Mouse (Mus musculus) spleen, postnatal 36 days (tissue): Measurements from ENCODE around the gene Strn4.

Experiments used
- DNase-seq, 2 experiments: peaks; one replicate each; pipeline ENCODE4 v3.0.0; 2022; ENCODE audit warnings: low spot score in 2 of 2, mixed read lengths in 1 of 2

Gene Strn4

DNA sequence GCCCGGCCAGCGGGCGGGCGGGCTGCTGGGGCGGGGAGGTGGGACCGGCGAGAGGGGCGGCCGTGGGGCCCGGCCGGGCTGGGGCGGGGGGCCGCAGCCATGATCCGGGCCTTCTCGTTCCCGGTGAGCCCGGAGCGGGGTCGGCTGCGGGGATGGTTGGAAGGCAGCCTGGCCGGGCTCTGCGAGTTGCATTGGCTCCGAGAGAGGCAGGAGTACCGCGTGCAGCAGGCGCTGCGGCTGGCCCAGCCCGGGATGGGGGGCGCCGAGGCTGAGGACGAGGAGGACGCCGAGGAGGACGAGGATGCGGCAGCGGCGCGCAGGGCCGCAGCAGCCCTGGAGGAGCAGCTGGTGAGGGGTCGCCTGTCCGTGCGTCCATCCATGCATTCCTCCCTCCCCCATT, 59.6 kb downstream of the Strn4 start:
- DNase-seq: no peak

DNA sequence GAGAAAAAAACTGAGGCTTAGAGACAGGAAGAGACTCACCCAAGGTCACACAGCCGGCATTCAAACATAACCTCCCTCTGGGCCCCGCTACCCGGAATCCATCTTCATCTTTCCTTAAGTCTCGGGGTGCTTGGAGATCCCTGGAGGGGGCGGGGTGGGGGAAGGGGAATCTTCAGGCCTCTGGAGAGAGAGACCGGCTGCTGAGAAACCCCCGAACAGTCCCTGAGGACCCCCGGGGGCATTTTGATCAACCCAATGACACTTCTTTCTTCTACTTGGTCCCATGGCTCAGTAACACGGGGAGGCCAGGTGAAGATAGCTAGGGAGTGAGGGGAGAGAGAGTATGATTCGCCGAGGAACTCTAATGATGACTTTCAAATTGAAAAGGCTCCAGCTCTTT, 60.3 kb downstream of the Strn4 start:
- DNase-seq: no peak

DNA sequence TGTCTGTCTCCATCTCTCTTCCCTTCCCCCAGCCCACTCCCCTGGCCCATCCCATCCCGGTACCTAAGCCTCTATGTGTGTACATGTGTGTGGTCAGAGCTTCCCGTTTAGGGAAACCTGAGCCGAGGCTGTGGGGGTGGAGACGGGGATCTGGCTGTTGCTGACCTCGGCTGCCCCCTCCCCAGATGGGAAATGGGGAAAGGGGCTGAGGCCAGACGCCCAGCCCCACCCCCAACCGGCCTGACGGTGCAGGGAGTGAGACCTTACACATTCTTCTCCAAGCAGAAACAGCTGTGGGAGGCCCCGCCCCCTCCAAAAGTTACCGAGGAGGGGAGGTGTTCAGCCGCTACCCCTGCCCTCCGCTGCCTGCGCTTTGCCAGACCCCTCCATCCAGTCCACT, 60.9 kb downstream of the Strn4 start:
- DNase-seq: no peak

DNA sequence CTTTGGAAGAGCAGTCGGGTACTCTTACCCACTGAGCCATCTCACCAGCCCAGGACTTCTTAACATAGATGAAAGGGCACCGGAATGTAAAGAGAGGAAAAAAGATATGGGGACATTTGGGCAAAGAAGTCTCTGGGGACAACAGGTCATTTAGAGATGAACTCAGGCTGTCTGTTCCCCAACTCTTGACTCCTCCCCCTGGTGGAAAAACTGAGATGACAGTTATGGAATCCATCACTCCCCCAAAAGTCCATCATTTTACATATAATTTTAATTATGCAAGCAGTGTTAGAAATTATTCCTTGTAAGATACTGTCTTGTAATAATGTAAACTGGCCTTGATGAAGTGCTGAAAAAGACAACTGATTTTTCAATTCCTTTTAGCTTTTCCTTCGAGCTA, 62.0 kb downstream of the Strn4 start:
- no peak for DNase-seq

DNA sequence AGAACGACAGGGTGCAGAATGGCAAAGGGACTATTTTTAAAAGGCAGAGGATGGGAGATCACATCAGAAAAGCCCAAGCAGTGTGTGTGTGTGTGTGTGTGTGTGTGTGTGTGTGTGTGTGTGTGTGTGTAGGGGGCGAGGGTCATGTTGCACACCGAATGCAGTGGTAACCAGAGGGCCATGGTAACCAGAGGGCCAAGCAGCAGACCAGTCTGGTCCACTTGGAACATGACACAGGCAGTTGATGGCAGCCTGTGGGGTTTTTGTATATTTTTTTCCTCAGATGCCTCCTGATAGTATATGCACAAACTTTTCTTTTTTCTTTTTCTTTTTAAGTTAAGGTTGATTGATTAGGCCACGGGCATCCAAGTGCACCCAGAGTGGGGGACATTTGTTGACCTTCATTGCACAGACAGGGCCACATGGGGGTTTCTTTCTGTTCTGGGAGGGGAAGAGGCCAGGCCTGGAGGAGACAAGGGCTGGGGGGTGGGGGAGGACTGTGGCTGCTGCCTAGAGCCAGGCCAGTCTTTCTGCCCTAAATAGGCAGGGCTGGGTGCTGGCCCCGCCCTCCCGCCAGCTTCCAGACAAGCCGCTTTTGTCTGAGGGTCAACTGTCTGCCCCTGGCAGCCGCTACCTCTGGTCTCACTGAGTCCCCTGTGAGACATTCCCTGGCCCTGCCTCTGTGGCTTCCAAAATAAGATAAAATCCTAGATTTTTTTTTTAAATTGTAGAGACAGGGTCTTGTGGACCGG, 64.3 kb downstream of the Strn4 start:
- DNase-seq: no peak

DNA sequence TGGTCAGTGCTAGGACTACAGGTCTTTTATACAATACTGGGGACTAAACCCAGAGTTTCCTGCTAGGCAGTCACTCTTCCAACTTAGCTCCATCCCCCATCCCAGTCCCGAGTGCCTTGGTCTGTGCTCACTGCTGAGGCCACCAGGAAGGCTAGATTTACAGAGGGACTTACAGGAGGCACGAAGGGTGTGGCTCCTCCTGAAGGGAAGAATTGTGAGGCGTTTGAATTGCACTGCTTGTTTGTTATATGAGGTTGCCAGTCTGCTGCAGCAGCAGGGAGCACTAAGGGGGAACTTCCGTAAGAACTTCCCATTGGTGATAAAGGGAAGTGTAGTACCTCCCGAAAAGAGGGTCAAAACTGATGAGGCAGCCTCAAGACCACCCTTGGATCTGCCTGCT, 64.9 kb downstream of the Strn4 start:
- no peak for DNase-seq

DNA sequence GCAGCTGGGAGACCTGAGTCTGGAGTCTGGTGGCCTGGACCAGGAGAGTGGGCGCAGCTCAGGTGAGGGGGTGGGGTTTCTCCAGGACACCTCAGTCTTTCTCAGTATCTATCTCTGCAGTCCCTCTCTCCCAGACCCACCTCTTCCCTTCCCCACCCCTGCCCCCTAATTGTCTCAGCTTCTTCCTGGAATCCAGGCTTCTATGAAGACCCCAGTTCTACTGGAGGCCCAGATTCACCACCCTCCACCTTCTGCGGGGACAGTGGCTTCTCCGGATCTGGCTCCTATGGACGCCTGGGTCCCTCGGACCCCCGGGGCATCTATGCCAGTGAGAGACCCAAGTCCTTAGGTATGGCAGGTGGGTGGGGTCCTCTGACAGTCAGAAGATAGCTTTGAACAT, 67.5 kb downstream of the Strn4 start:
- no peak for DNase-seq

DNA sequence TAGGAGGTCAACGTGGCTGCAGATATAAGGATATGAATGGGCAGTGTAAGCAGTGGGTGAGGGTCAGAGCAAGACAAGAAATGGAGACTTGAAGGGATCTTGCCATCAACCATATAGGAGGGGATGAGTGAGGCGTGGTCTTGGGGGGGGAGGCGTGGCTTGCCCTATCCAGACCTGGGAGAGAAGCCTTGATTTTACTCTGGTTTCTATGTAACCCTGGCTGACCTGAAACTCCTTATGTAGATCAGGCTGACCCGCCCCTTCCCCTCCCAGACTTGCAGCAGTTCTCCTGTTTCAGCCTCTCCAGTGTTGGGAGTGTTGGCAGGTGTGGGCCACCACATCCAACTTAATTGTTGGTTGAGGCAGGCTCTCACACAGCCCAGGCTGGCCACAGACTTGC, 68.6 kb downstream of the Strn4 start:
- no peak for DNase-seq

DNA sequence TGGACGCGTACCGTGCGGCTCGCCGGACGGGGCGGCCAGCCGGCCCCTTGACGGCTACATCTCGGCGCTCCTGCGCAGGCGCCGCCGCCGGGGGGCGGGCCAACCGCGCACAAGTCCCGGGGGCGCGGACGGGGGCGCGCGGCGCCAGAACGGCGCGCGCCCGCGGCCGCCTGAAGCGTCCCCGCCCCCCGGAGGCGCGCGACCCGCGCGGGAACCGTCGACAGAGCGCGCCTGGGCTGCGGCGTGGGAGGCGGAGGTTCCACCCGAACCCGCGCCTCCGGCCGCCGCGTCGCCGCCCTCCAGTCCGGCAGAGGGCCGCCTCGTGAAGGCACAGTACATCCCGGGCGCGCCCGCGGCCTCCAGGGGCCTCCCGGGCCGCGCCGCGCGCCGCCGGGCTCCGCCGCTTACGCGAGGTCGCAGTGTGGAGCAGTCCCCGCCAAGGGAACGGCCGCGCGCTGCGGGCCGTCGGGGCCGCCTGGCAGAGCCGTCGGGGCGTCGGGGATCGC, 69.6 kb downstream of the Strn4 start:
- no peak for DNase-seq

DNA sequence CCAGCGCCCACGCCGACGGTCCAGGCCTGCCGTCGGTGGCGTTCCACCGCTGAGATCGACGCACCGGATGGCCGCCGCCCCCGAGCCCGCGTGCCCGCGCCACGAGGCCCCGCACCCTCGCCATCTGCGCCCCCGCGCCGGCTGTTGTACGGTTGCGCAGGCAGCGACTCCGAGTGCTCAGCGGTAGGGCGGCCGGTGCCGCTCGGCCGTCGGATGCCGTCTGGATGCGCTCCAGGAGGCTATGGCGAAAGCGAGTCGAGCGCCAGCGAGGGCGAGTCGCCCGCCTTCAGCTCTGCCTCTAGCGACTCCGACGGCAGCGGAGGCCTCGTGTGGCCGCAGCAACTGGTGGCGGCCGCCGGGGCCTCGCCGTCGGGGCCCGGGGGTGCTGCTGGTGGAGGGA, 70.2 kb downstream of the Strn4 start:
- DNase-seq: no peak
